Mouse (Mus musculus): ENCODE measurements at regions not wholly inside any gene's neighbourhood (a gene's known extent, or its start where the extent isn't known, plus 50 kb on each side); places are given as distances from the start of the nearest gene placed in this dataset.

- H3K27ac ChIP-seq (ENCODE audit: low read length): peak overlapping the region; percentile 74
- no peaks in the 10 kb centered on the region for H3K9me3 ChIP-seq (replicated peaks; ENCODE audit: control insufficient read depth, low read length, poor library complexity, severe bottlenecking)
- H3K4me3 ChIP-seq (ENCODE audit: low read depth, low read length): peak overlapping the region; percentile 64
- H3K4me2 ChIP-seq (ENCODE audit: low read length): peak overlapping the region; percentile 95
- 1% methylated on average over 46 of the region's 59 CpGs for WGBS
- peak overlapping the region; percentile 97 for H3K9ac ChIP-seq (ENCODE audit: low read depth, low read length)
- no peaks in the 10 kb centered on the region for H3K27me3 ChIP-seq (ENCODE audit: control insufficient read depth, insufficient read depth, low read depth, low read length)
- no peaks in the 10 kb centered on the region for H3K36me3 ChIP-seq (ENCODE audit: control insufficient read depth, insufficient read depth, low read length)
- peaks cover 5% of the 10 kb centered on the region; the same call in 1 of the 2 replicates for H3K4me1 ChIP-seq (ENCODE audit: control insufficient read depth, insufficient read depth, low read length)
- peak; percentile 89 for ATAC-seq
Measured at GRCm38 (mm10) chr7:71705426-71706050, 354.3 kb upstream of the Gm10295 start.

GRCm38 (mm10) chr7:71704661-71705240, 353.5 kb upstream of the Gm10295 start:
- Histone ChIP-seq H3K9me3 (replicated peaks; ENCODE audit: control insufficient read depth, low read length, poor library complexity, severe bottlenecking) (no peaks in the 10 kb centered on the region), H3K9ac (ENCODE audit: low read depth, low read length) (peak overlapping the region; percentile 97; the same call in 1 of the 2 replicates), H3K4me1 (ENCODE audit: control insufficient read depth, insufficient read depth, low read length) (peaks cover 5% of the 10 kb centered on the region; the same call in 1 of the 2 replicates), H3K4me2 (ENCODE audit: low read length) (peak overlapping the region; percentile 95), H3K27ac (ENCODE audit: low read length) (no peak overlapping the region; the same call in 1 of the 2 replicates), H3K27me3 (ENCODE audit: control insufficient read depth, insufficient read depth, low read depth, low read length) (no peaks in the 10 kb centered on the region), H3K36me3 (ENCODE audit: control insufficient read depth, insufficient read depth, low read length) (no peaks in the 10 kb centered on the region), H3K4me3 (ENCODE audit: low read depth, low read length) (peak overlapping the region; percentile 64; the same call in 1 of the 2 replicates)
- WGBS: 64% methylated on average over 4 of the region's 4 CpGs
- ATAC-seq: peak; percentile 34; the same call in 1 of the 2 replicates

Measured in midbrain, embryonic 16.5 days (tissue).